Mouse (Mus musculus) kidney, embryonic 15.5 days (tissue): ENCODE measurements around the gene Fbxo36. TPM values are rescaled to one million over a fixed set of nuclear protein-coding genes. Genes with fewer than 3 reads are reported as not detected.

Source experiments
- ATAC-seq: fragments of 200-750 bp; cut with Nextera tagmentation; replicated peaks from 2 replicates; pipeline ENCODE4 v1.8.0; 2017; ENCODE audit warnings: moderate TSS enrichment; ENCODE audit not compliant: low FRiP score
- H3K27ac ChIP-seq: fragments of 300-500 bp; sonication (generic); 2 replicates; pipeline ENCODE4 v1.5.1; 2015; ENCODE audit warnings: mild to moderate bottlenecking, inconsistent platforms
- H3K27me3 ChIP-seq: fragments of 300-500 bp; sonication (generic); 2 replicates; pipeline ENCODE4 v1.6.1; 2015; ENCODE audit warnings: inconsistent platforms
- H3K36me3 ChIP-seq: fragments of 300-500 bp; sonication (generic); 2 replicates; pipeline ENCODE4 v1.6.1; 2015; ENCODE audit warnings: inconsistent platforms
- H3K4me1 ChIP-seq: fragments of 300-500 bp; sonication (generic); 2 replicates; pipeline ENCODE4 v1.6.1; 2015; ENCODE audit warnings: inconsistent platforms
- H3K4me2 ChIP-seq: fragments of 300-500 bp; sonication (generic); 2 replicates; pipeline ENCODE4 v1.6.1; 2015; ENCODE audit warnings: moderate library complexity, mild to moderate bottlenecking, inconsistent platforms
- H3K4me3 ChIP-seq: fragments of 300-500 bp; sonication (generic); replicated peaks from 2 replicates; pipeline ENCODE4 v1.5.1; 2015; ENCODE audit warnings: mild to moderate bottlenecking, inconsistent platforms
- H3K9ac ChIP-seq: fragments of 300-500 bp; sonication (generic); 2 replicates; pipeline ENCODE4 v1.6.1; 2015; ENCODE audit warnings: mild to moderate bottlenecking, inconsistent platforms
- H3K9me3 ChIP-seq: fragments of 300-500 bp; sonication (generic); replicated peaks from 2 replicates; pipeline ENCODE4 v1.6.1; 2016; ENCODE audit warnings: inconsistent platforms
- WGBS: fragments of 180-500 bp; shearing (Covaris S2); methylation state at CpG from one replicate; pipeline ENCODE4 v1.1.7; 2015; ENCODE audit warnings: mixed read lengths; 5-methylcytosine and 5-hydroxymethylcytosine counted together
- polyA plus RNA-seq: library from polyadenylated mRNA; unstranded; fragments of >200 nt; fragmentation: Nextera tagmentation; extraction: Ambion mirVana; gene quantifications from 2 replicates; pipeline ENCODE4 v1.2.1, GENCODE M21; 2015

Gene Fbxo36
- polyA plus RNA-seq, result 10.4 and 11.1 TPM in 2 replicates

GRCm38 (mm10) chr1:84839309-84840017 is at the start of gene Fbxo36:
Gene Fbxo36 (plus strand): TSS chr1:84839841.
- WGBS, result under 1% methylated on average over 54 of the region's 54 CpGs
- H3K27me3 ChIP-seq, result no peaks in the 10 kb centered on the region
- peak within 1 kb of the TSS; percentile 97 for H3K4me3 ChIP-seq
- ATAC-seq, result peak; percentile 94
- H3K9me3 ChIP-seq, result no peaks in the 10 kb centered on the region
- H3K4me1 ChIP-seq, result peaks cover 11% of the 10 kb centered on the region; the same call in 1 of the 2 replicates
- H3K9ac ChIP-seq, result peak within 1 kb of the TSS; percentile 93
- H3K36me3 ChIP-seq, result no peaks in the 10 kb centered on the region
- peak within 1 kb of the TSS; percentile 64 for H3K4me2 ChIP-seq
- H3K27ac ChIP-seq, result peak within 1 kb of the TSS; percentile 98

- no peak overlapping the region for H3K9ac ChIP-seq
- H3K4me1 ChIP-seq, result no peaks in the 10 kb centered on the region
- H3K27ac ChIP-seq, result no peak overlapping the region
- H3K4me3 ChIP-seq, result no peak overlapping the region
- peaks cover 61% of the 10 kb centered on the region for H3K36me3 ChIP-seq
- H3K4me2 ChIP-seq, result no peak overlapping the region
- 85% methylated on average over 2 of the region's 2 CpGs for WGBS
- no peaks in the 10 kb centered on the region for H3K27me3 ChIP-seq
- no peak for ATAC-seq
- H3K9me3 ChIP-seq, result no peaks in the 10 kb centered on the region
These were observed 48.2 kb upstream of the Fbxo36 start for GRCm38 (mm10) chr1:84791393-84791792.

GRCm38 (mm10) chr1:84795335-84795734 is 44.3 kb upstream of the Fbxo36 start:
- Histone ChIP-seq H3K9ac (no peak overlapping the region), H3K27me3 (no peaks in the 10 kb centered on the region), H3K4me3 (no peak overlapping the region), H3K9me3 (no peaks in the 10 kb centered on the region), H3K4me1 (no peaks in the 10 kb centered on the region), H3K36me3 (peaks cover 35% of the 10 kb centered on the region), H3K27ac (no peak overlapping the region), H3K4me2 (no peak overlapping the region)
- no peak for ATAC-seq
- WGBS, result 91% methylated on average over 7 of the region's 7 CpGs

GRCm38 (mm10) chr1:84799166-84799565 is 40.5 kb upstream of the Fbxo36 start:
- no peaks in the 10 kb centered on the region for H3K9me3 ChIP-seq
- H3K27ac ChIP-seq, result no peak overlapping the region
- H3K9ac ChIP-seq, result no peak overlapping the region
- H3K4me3 ChIP-seq, result no peak overlapping the region
- peaks cover 3% of the 10 kb centered on the region for H3K36me3 ChIP-seq
- ATAC-seq, result no peak
- H3K4me2 ChIP-seq, result no peak overlapping the region
- H3K27me3 ChIP-seq, result no peaks in the 10 kb centered on the region
- no peaks in the 10 kb centered on the region for H3K4me1 ChIP-seq

- H3K27me3 ChIP-seq, result no peaks in the 10 kb centered on the region
- no peak overlapping the region for H3K27ac ChIP-seq
- no peaks in the 10 kb centered on the region for H3K36me3 ChIP-seq
- H3K4me1 ChIP-seq, result no peaks in the 10 kb centered on the region
- H3K4me3 ChIP-seq, result no peak overlapping the region
- WGBS, result 70% methylated on average over 1 of the region's 1 CpGs
- H3K4me2 ChIP-seq, result no peak overlapping the region
- H3K9me3 ChIP-seq, result no peaks in the 10 kb centered on the region
- H3K9ac ChIP-seq, result no peak overlapping the region
- ATAC-seq, result no peak
These were observed 35.9 kb upstream of the Fbxo36 start for GRCm38 (mm10) chr1:84803788-84804187.

- no peaks in the 10 kb centered on the region for H3K4me1 ChIP-seq
- no peaks in the 10 kb centered on the region for H3K27me3 ChIP-seq
- WGBS, result 91% methylated on average over 1 of the region's 1 CpGs
- no peak overlapping the region for H3K9ac ChIP-seq
- H3K27ac ChIP-seq, result no peak overlapping the region
- ATAC-seq, result no peak
- H3K36me3 ChIP-seq, result peaks cover 24% of the 10 kb centered on the region
- H3K9me3 ChIP-seq, result no peaks in the 10 kb centered on the region
- no peak overlapping the region for H3K4me2 ChIP-seq
- no peak overlapping the region for H3K4me3 ChIP-seq
These were observed 22.0 kb upstream of the Fbxo36 start for GRCm38 (mm10) chr1:84817596-84817995.

GRCm38 (mm10) chr1:84825091-84825490 is 14.6 kb upstream of the Fbxo36 start:
- H3K36me3 ChIP-seq, result peaks cover 34% of the 10 kb centered on the region
- H3K4me1 ChIP-seq, result no peaks in the 10 kb centered on the region
- no peak for ATAC-seq
- no peak overlapping the region for H3K9ac ChIP-seq
- H3K9me3 ChIP-seq, result no peaks in the 10 kb centered on the region
- WGBS, result 63% methylated on average over 2 of the region's 2 CpGs
- no peaks in the 10 kb centered on the region for H3K27me3 ChIP-seq
- H3K4me2 ChIP-seq, result no peak overlapping the region
- H3K27ac ChIP-seq, result no peak overlapping the region
- H3K4me3 ChIP-seq, result no peak overlapping the region

GRCm38 (mm10) chr1:84837523-84838145 is 2.0 kb upstream of the Fbxo36 start:
- Histone ChIP-seq H3K27me3 (no peaks in the 10 kb centered on the region), H3K9ac (peak overlapping the region; percentile 93), H3K27ac (peak overlapping the region; percentile 98; the same call in 1 of the 2 replicates), H3K9me3 (no peaks in the 10 kb centered on the region), H3K36me3 (peaks cover 10% of the 10 kb centered on the region), H3K4me3 (peak overlapping the region; percentile 97), H3K4me1 (peaks cover 11% of the 10 kb centered on the region; the same call in 1 of the 2 replicates), H3K4me2 (peak overlapping the region; percentile 64)
- no peak for ATAC-seq
- WGBS, result 6% methylated on average over 20 of the region's 20 CpGs

- no peaks in the 10 kb centered on the region for H3K27me3 ChIP-seq
- H3K36me3 ChIP-seq, result peaks cover 4% of the 10 kb centered on the region
- H3K4me2 ChIP-seq, result peak overlapping the region; percentile 64
- under 1% methylated on average over 22 of the region's 22 CpGs for WGBS
- H3K4me3 ChIP-seq, result peak overlapping the region; percentile 97
- peak overlapping the region; percentile 98 for H3K27ac ChIP-seq
- peak overlapping the region; percentile 93 for H3K9ac ChIP-seq
- H3K4me1 ChIP-seq, result peaks cover 11% of the 10 kb centered on the region; the same call in 1 of the 2 replicates
- ATAC-seq, result peak; percentile 10
- no peaks in the 10 kb centered on the region for H3K9me3 ChIP-seq
These were observed 1.5 kb upstream of the Fbxo36 start for GRCm38 (mm10) chr1:84838156-84838555.

GRCm38 (mm10) chr1:84838621-84839151 is 955 bp upstream of the Fbxo36 start:
- Histone ChIP-seq H3K27me3 (no peaks in the 10 kb centered on the region), H3K4me2 (peak overlapping the region; percentile 64), H3K9ac (peak overlapping the region; percentile 93), H3K9me3 (no peaks in the 10 kb centered on the region), H3K27ac (peak overlapping the region; percentile 98), H3K4me3 (peak overlapping the region; percentile 97), H3K36me3 (0 out of 2 replicates have a peak, but pooled peaks cover under 1% of the 10 kb centered on the region), H3K4me1 (peaks cover 11% of the 10 kb centered on the region; the same call in 1 of the 2 replicates)
- under 1% methylated on average over 39 of the region's 44 CpGs for WGBS
- ATAC-seq, result peak; percentile 75

- Histone ChIP-seq H3K4me1 (peaks cover 11% of the 10 kb centered on the region; the same call in 1 of the 2 replicates), H3K9me3 (no peaks in the 10 kb centered on the region), H3K4me2 (peak within 1 kb of the TSS; percentile 64), H3K27ac (peak within 1 kb of the TSS; percentile 98), H3K4me3 (peak within 1 kb of the TSS; percentile 97), H3K9ac (peak within 1 kb of the TSS; percentile 93), H3K36me3 (no peaks in the 10 kb centered on the region), H3K27me3 (no peaks in the 10 kb centered on the region)
- peak; percentile 63 for ATAC-seq
- WGBS, result under 1% methylated on average over 39 of the region's 39 CpGs
These were observed 500 bp downstream of the Fbxo36 start, which contains the start of gene Trip12 for GRCm38 (mm10) chr1:84840018-84840664. Gene Trip12 (minus strand): TSS chr1:84840516.
